Mouse (Mus musculus) hindbrain, embryonic 11.5 days (tissue): ENCODE results near the gene Gm20917. TPM values are rescaled to one million over a fixed set of nuclear protein-coding genes. Genes with fewer than 3 reads are reported as not detected.
"Not testable (repeated sequence)": the region's sequence is repeated elsewhere in the genome, so short reads cannot be mapped to it uniquely, and the experiment has no call there.

Experiments used
- ATAC-seq: fragments of 200-750 bp; cut with Nextera tagmentation; 2 replicates; pipeline ENCODE4 v1.8.0; 2017; ENCODE audit warnings: mild to moderate bottlenecking, moderate TSS enrichment, moderate library complexity; ENCODE audit not compliant: low FRiP score
- DNase-seq: peaks from one replicate; pipeline ENCODE4 v3.0.0-alpha.2; 2015; ENCODE audit warnings: low spot score
- H3K27ac ChIP-seq: fragments of 300-500 bp; sonication (generic); 2 replicates; pipeline ENCODE4 v1.5.1; 2014; ENCODE audit warnings: mild to moderate bottlenecking, low read depth, low read length
- H3K27me3 ChIP-seq: fragments of 300-500 bp; sonication (generic); 2 replicates; pipeline ENCODE4 v1.6.1; 2014; ENCODE audit warnings: mild to moderate bottlenecking, low read length, moderate library complexity, mixed read lengths; ENCODE audit not compliant: control insufficient read depth, insufficient read depth
- H3K36me3 ChIP-seq: fragments of 300-500 bp; sonication (generic); 2 replicates; pipeline ENCODE4 v1.6.1; 2014; ENCODE audit warnings: mild to moderate bottlenecking, low read length, moderate library complexity, mixed read lengths; ENCODE audit not compliant: control insufficient read depth, insufficient read depth
- H3K4me1 ChIP-seq: fragments of 300-500 bp; sonication (generic); replicated peaks from 2 replicates; pipeline ENCODE4 v1.6.1; 2014; ENCODE audit warnings: low read length, mixed read lengths; ENCODE audit not compliant: control insufficient read depth, insufficient read depth
- H3K4me2 ChIP-seq: fragments of 300-500 bp; sonication (generic); replicated peaks from 2 replicates; pipeline ENCODE4 v1.6.1; 2014; ENCODE audit warnings: mild to moderate bottlenecking, low read depth, low read length
- H3K4me3 ChIP-seq: fragments of 300-500 bp; sonication (generic); 2 replicates; pipeline ENCODE4 v1.5.1; 2014; ENCODE audit warnings: low read depth, low read length
- H3K9ac ChIP-seq: fragments of 300-500 bp; sonication (generic); 2 replicates; pipeline ENCODE4 v1.6.1; 2014; ENCODE audit warnings: low read depth, low read length
- H3K9me3 ChIP-seq: fragments of 300-500 bp; sonication (generic); 2 replicates; pipeline ENCODE4 v1.6.1; 2016; ENCODE audit warnings: low read length; ENCODE audit not compliant: control insufficient read depth
- WGBS: fragments of 180-500 bp; shearing (Covaris S2); extraction: QIAGEN DNeasy Blood & Tissue Kit; methylation state at CpG from one replicate; pipeline ENCODE4 v1.1.7; 2014; 5-methylcytosine and 5-hydroxymethylcytosine counted together
- polyA plus RNA-seq: library from polyadenylated mRNA; unstranded; fragments of >200 nt; fragmentation: Nextera tagmentation; extraction: Ambion mirVana; gene quantifications from 2 replicates; pipeline ENCODE4 v1.2.1, GENCODE M21; 2014

Gm20917 gene
- not detected in 2 replicates for polyA plus RNA-seq

DNA sequence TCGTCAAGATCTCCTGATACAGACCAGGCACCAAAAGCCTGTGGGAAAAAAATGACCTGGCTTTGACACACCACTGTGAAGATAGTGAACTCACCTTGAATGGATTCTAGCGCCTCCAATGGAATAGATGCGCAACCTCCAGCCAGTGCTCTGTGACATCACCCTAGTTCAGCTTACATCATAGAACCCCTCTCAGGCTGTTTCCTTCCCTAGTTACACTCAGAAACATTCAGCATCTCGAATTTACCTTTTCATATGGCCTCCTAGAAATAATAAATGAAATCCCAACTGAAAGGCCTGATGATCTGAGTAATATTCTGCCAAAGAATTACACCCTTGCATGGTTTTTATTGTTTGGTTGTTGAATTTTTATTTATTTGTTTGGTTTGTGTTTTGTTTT, at the start of gene Gm20917:
Gm20917 (minus strand) TSS at position 101 of the 400 bp plus-strand sequence.
- H3K9me3 ChIP-seq, H3K4me1 ChIP-seq, H3K27me3 ChIP-seq, H3K27ac ChIP-seq, H3K4me2 ChIP-seq, H3K4me3 ChIP-seq, DNase-seq, ATAC-seq, H3K36me3 ChIP-seq, H3K9ac ChIP-seq: not testable (repeated sequence)
- no CpG with 5 or more reads among the region's 4 CpGs for WGBS

Other genes with a start within 250 kb of the Gm20917 start
- not detected in 2 replicates for gene Gm20916, start 168.4 kb upstream of the Gm20917 start, polyA plus RNA-seq